Mouse (Mus musculus) liver, adult 2 months (tissue): ENCODE measurements at regions not wholly inside any gene's neighbourhood (a gene's known extent, or its start where the extent isn't known, plus 50 kb on each side); places are given as distances from the start of the nearest gene placed in this dataset.

Source experiments
- CTCF ChIP-seq: fragments of 200-500 bp; IDR thresholded peaks from 2 replicates; pipeline ENCODE4 v1.5.1; 2011; ENCODE audit warnings: low read depth, low read length, control low read depth
- POLR2A ChIP-seq: fragments of 200-500 bp; IDR thresholded peaks from 2 replicates; pipeline ENCODE4 v1.6.1; 2011; ENCODE audit warnings: low read length, control low read depth; ENCODE audit not compliant: insufficient read depth; ENCODE audit errors: extremely low read depth

- TF ChIP-seq CTCF (no peak), POLR2A (no peak)
Measured at GRCm38 (mm10) chr12:106992421-106992820, 496.0 kb upstream of the 3110018I06Rik start.
